Mouse (Mus musculus): Measurements from ENCODE around the gene Vopp1.

The Vopp1 gene

DNA sequence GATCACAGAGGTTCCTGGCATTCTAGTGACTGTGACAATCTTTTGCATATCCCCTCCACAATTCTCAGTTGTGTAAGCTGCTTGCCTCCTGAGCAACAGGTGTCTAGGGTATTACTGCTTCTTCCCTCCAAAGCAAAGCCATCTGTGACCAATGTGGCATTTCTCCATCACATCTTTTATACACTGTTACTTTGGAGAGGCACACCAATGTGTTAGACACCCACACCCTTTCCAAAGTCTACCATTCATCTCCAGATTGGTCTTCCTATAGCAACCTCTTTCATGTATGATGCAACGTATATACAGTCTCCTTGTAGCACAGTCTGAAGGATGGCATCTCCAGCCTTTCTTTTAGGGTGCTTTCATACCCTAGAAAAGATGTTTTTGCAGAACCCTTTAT is 42.3 kb downstream of the Vopp1 start:
- DNase-seq: no peak

DNA sequence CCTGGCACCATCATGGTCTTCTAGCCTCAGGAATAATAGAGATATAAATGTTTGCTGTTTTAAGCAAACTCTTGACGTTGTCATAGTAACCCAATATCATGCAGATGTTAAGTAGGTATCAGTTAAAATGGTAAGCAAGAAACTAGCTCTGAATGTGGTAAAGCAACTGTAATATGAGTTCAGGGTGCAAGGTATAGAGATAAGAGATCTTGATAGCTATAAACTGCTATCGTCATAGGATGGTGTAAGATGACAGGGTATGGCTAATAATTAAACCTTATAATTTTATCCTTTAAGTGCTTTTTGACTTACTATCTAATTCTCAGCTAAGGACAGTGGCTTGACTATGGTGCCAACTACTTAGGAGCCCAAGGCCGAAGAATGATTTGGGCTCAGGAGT is 44.6 kb downstream of the Vopp1 start:
- no peak for DNase-seq

DNA sequence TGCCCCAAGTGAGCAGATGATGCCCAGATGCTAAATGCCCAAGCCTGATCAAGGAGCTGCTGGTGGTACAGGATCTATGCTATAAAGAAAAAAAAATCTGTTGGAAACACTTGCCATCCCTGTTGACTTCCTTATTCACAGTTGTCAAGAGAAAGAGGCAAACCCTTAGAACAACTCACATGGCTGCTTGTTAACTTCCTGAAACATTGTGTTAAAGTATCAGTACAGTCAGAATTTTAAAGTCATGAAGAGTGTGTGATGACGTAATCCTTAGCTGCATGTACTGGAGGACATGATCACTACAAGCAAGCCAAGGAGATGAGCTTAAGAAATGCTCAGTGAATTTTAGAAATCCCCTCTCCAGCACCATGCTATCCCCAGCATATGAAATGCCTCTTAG is 51.2 kb downstream of the Vopp1 start:
- DNase-seq: no peak

DNA sequence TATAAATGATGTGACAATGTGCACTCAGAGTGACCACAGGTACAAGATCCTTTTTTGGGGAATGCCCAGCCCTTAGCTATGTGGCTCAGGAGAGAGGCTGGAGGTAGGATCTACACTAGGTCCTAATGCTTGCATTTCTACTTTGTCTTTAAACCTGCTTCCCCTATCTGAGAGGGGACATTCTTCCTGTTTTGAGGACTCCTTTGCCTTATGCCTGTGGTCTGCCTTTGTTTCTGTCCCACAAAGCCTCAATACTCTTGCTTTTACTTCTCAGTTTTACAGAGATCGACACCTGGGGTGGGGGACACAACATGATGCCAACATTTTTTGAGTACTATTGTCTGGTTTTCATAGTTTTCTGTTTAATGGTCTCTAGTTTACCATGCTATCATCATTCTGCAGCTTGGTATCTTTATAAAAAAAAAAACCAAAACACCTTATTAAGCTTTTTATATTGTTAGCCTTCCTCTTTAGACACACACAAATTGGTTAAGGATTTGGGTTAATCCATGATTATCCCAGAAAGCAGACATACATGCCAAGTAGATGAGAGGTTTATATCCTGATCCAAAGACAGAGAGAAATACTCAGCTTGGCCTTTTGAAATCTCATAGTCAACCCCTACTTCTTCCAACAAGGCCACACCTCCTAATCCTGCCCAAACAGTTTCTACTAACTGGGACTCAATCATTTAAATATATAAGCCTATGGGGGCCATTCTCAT is 54.3 kb downstream of the Vopp1 start:
- no peak for DNase-seq

DNA sequence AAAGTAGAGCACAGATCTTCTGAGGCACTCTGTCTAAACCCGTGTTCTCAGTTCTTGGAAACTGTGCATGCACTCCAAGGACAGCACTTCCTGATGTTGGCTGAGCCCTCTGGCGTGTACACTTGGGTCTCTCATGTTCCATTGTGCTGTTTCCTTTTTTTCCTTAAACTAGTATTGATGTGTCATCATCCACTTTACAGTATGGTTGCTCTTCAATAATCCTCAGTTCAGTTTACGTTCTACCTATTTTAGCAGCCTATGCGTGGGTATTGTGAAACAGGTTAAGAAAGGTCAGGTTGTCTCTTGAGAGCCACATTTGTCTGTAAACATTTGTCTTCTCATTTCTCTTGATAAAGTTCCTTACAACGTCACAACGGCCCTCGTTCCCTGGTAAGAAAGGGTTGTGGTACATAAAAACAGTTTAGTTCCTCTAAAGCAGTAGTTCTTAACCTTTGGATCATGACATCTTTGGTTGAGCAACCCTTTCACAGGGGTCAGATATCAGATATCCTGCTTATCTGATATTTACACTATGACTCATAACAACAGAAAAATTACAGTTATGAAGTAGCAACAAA is 55.9 kb downstream of the Vopp1 start:
- DNase-seq: no peak

DNA sequence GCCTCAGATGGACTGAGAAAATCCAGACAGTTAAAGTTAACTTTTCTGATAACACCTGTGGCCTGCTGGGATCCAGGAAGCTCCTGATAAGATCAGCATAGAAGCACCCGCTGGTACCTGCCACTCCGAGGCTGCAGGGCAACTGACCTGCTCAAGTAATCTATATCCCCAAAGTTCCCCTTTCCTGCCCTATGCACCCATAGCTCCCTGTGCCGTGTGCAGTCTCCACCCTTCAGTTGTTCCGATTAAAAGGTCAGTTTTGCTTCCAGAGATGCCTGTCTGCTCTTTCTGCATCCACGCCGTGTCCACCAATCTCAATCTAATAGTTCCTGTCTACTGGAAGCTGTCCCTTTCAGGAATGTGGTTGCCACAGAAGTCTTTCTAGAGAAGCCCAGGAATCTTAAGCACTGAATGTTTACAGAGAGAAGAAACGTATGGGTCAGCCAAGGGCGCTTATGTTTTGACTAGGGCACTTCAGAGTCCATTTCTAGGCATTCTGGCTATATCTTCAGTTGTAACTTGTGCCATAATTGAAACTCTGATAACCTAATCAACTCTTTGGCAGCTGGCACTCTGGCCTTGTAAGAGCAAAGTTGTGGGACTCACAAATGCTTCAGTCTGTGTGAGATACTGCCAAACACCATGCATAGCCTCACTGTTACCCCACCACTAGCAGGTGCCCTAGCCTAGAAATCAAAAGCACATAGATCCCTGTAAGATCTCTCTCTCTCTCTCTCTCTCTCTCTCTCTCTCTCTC is 57.7 kb downstream of the Vopp1 start:
- no peak for DNase-seq

DNA sequence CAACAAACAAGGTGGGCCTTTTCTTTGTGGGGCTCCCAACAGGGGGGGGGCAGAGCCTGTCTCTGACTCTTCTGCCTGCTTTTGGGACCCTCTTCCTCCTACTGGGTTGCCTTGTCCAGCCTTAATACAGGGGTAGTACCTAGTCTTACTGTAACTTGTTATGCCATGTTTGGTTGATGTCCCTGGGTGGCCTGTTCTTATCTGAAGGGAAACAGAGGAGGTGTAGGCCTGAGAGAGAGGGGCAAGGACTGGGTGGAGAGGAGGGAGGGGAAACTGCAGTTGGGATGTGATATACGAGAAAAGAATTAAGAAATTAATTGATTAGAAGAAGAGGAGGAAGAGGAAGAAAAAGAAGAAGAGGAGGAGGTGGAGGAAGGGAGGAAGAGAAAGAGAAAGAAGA is 58.7 kb downstream of the Vopp1 start:
- DNase-seq: no peak

DNA sequence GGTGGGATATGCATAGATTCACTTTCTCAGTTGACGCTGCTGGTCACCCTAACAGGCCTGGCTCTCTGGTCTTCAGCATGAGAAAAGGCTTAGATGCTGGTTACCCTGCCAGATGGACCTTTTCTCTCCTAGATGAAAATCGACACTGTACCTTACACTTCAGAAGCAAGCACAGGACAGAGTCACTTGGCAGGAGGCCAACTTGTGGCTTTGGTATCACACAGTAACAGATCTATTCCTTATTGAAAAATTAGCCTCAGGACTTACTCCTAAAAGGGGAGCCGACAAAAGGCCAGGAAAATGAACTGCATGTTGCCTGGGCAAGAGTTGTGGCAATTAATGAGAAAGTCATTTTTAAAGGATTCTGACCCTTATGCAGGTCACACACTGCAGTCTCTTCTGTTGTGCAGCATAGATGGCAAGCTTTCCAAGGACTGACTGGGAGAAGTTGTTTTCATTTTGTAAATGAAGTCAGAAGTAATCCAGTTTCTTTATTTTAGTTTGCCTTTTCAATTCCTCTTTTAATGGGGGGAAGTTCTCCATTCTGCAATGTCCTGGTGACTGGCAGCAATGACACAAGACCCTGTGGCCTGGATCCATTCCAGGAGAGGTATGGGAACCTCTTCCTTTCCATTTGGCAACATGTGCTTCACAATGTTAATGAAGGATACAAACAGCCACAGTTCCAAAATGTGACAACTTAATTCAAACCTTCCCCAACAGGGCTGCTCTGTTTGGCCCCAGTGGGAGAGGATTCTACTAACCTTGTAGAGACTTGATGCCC is 59.7 kb downstream of the Vopp1 start:
- DNase-seq: peak; percentile 11

DNA sequence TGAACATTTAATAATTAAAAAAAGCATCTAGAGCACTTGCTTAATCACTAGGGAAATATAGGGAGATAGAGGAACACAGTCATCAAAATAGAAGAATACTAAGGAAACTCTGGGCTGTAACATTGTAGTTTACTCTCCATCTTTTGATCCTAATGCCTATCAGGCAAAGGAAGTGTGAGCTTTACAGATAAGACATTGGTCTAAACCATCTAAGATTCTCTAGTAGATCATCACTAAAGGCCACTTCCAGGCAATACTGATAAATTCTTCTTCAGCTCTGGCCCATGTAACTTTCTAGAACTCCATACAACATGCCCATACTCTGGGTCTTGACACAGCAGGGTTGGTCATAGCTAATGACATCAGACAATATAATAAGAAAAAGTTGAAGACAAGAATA is 61.9 kb downstream of the Vopp1 start:
- no peak for DNase-seq

DNA sequence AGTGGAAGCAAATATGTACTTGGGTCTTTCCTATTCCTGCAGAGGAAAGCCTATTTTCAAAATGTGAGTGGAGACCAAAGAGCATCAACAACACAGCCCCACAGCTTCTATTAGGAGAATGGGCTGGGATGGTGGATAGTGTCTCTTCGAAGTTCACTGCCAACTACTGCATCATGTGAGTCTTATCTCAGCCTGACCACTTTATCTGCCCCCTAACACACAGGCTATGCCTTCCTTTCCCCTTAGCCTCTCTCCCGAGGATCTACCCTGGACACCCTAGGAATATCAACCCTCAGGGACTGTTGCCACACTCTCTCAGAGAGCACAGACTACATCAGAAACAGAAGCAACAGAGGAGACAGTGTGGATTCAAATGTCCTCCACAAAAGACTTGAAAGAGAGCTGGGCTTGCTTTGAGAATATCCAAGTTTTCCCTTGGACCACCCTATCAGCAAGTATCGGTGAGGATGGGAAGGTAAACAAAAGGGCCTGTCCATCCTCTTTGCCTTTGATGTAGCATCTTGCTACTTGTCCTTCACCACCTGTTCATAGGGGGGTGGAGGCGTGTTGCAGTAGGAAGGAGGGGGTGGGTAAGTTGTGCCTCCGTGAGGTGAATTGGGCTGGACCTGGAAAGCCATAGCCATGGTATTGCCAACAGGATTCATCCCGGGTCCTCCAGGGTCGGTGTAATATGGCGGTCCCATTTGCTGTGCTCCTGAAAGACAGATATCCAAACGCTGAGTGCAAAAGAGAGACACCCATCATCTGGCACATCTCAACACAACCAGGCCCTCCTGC is 70.8 kb downstream of the Vopp1 start:
- no peak for DNase-seq

DNA sequence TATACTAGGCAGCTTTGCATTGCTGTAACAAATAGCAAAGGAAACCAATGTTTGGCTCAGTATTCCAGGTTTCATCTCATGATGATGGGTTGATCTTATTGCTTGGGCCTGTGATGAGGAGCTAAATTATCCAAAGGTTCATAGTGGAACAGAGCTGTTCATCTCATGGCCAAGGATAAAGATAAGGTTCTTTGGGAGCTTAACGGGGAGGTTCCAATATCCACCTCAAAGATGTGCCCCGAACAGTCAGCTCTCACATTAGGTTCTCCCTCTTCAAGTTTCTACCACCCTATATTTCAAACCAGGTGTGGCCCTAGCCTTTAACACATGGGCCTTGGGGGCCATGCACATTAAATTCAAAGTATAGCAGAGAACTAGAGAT is 79.2 kb downstream of the Vopp1 start:
- no peak for DNase-seq

DNA sequence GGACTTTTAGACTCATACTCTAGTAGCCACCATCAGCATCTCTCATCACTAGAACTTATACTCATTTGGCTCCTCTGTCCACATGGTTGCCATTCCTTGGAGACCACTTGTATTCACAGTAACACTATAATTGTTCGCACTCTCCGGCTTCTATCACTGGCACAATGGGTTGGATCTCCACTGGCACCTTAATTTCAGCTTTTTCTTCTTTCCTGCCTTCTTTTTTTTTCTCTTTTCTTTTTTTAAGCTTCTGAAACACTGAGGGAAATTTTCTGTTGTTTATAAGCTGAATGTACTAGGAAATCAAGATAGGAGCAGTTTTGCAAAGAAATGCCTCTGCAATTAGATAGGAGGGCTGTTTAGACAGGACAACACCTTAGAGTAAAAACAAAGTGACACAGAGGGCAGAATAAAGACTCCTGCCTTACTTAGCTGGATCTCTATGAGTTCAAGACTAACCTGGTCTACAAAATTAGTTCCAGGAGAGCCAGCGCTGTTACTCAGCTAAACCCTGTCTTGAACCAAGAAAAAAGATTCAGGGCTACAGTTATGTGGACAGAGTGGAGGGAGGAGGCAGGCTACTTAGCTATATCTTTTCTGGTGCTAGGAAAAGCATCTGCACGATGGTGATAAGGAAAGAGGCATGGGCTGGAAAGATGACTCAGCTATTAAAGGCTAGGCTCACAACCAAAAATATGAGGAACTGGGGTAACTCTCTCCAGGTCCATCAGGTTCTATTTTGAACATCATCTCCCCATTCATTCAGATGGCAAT is 79.8 kb downstream of the Vopp1 start:
- DNase-seq: no peak

DNA sequence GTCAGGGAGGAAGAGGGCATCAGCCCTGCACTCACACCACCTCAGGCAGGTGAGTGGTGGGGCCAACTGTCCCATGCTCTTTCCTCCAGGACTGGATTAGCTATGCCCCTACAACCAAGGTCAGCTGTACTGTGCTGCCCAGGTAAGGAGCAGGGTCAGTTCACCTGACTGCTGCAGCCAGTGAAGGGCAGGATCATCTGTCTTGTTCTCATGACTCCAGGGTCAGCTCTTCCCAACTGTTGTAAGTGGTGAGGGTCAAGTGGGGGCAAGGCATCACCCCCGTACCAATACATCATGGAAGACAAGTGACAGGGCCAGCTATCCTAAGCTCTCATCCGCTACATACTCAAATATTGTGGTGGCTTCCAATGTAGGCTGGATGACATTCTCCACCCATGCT is 80.8 kb downstream of the Vopp1 start:
- DNase-seq: no peak

DNA sequence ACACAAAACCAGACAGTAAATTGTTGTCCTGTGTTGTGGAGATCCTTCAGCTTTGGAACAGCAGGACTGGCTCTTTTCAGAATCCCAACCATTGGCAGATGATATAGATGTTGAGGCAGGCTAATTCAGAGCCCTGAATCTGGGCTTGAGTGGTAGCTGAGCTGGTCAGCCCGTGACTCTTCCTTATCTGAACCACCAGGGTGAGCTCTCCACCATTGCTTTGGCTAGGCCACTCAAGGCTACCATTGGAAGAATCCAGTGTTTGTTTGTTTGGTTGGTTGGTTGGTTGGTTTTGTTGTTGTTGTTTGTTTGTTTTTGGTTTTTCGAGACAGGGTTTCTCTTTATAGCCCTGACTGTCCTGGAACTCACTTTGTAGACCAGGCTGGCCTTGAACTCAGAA is 81.6 kb downstream of the Vopp1 start:
- DNase-seq: peak; percentile 6

DNA sequence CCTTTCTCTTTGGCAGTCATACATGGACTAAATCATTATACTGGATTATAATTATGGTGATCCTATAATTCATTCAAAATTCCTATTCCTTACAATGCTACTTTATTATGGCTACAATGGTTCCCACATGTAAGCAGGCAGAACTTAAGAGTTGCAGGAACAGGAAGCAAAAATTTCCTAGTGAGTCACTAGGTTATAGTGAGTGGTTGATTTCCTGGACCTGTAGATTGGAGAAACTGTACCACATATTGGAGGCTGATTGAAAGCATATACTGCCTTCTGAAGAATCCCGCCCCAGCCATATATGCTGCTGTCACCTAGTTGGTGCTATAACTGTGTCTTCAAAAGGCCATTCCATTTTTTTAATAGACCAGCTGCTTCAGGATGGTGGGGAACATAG is 82.2 kb downstream of the Vopp1 start:
- DNase-seq: no peak

DNA sequence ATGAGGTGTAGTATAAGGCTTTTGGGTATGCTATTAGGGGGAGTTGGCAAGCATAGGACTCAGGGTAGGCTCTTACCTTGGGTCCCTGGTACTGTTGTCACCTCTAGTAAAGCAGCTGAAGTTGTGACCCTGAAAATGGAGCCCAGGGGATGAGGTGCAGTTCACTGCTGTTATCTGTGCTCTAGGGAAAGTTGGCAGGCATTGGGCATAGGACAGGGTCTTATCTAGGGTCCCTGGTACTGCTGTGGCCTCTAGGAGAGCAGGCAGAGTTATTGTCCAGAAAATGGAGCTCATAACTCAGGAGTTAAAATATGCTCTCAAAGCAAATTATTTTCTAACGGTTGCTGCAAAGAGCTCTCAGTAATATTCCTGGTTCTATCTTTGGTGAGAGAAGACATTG is 103.6 kb downstream of the Vopp1 start:
- no peak for DNase-seq

DNA sequence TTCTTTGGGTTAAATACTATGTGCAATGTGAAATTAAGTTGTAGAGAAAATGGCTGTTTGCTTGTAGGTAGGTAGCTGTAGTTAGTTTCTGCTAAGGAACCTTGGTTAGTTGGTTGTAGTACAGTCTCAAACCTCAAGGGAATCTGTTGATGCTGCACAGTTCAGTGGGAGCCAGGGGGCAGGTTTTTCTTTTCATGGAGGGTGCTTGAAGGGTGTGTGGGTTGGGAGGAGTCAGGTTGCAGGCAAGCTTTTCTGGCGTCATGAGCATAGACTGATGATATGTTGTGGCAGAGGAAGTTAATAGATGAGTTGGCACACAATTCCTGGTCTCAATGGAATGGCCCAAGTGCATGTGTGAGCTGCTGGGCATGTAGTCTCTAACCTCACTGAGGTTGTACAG is 113.2 kb downstream of the Vopp1 start:
- no peak for DNase-seq

DNA sequence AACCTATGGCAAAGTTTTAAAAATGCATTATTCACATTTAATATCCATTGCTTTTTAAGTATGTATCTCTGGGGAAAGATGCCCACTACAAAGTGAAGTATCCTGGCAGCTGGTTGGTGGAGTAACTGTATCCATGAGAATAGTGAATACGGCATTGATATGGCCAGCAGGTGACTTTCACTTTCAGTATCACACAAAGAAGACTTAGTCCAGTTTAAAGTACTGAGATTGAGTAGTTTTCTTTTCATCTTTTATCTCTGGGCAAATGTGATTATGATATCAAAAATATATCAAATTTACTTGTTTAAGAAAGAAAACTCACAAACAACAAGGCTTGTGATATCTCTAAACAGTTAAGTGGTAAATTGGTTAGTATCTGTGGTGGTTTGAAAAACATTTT is 118.2 kb downstream of the Vopp1 start:
- DNase-seq: no peak

DNA sequence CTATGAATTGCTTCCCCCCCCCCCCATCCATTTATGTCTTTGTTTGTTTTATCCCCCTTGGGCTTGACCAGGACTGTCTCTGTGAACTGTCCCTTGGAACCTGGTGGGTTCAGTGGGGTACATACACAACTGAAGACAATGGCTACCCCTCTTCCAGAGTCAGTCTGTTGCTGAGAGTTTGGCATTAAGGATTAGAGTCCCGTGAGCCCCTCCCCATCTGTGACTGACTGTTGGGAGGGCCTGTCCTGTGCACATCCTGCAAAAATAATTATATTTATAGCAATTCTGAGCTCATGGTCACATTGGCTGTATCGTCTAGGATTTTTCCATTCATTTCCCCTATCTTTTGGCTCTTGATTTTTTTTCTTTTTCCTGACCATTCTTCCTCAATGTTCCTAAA is 121.3 kb downstream of the Vopp1 start:
- peak; percentile 21 for DNase-seq

DNA sequence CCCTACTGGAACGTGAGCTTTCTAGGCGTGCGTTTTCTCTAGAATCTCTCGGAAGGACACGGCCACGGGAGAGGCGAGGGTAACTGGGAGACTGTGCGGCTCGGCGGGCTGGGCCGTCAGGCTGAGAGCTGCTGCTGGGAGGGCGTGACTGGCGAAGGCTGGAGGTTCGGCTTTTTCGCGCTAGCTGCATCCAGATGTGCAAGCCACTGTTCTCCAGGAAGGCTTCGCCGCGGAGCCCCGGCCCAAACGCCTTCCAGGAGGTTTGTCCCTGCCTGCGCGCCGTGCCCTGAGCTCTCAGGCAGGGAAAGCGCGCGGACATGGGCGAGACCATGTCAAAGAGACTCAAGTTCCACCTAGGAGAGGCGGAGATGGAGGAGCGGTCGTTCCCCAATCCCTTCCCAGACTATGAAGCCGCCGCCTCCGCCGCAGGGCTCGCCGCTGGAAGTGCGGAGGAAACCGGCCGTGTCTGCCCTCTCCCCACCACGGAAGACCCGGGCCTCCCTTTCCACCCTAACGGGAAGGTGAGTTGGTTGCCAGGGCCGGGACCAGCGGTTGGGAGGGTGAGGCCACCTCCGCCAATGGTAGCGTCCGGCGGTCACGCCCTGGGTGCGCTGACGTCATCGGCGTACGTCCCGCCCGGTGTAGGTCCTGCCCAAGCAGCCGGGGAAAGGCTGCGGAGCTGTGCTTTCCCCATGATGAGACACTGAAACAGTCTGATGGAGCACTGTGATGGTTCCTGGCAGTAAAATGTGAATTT is 122.0 kb downstream of the Vopp1 start:
- peak; percentile 97 for DNase-seq

DNA sequence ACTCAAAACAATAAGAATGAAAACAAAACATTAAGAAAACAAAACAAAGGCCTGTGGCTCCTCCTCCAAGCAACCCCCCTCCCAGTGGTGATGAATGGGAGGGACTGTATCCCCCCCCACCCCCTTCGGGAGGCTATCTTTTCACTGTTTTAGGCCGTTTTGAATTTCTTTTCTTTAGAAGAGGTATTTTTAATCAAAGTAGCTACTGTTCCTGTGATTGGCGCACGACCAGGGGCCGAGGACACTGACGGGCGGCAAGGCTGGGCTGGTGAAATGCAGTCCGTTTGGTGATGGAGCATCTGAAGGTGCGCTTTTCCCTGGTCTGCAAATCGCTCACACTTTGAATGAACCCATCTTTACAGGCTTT is 122.6 kb downstream of the Vopp1 start, which contains the start of gene Lancl2:
Lancl2 (plus strand) TSS at position 165 of the 367 bp plus-strand sequence.
- peak; percentile 39 for DNase-seq

Measured in kidney, adult 9 months (tissue).